Mouse (Mus musculus) stomach, postnatal 0 days (tissue): Measurements from ENCODE around the gene Rsph1.

Source experiments
- CTCF ChIP-seq: IDR thresholded peaks from 2 replicates; pipeline ENCODE4 v1.5.1; 2016; ENCODE audit warnings: antibody characterized with exemption, low read depth, mild to moderate bottlenecking, moderate library complexity
- EP300 ChIP-seq: optimal IDR thresholded peaks from 2 replicates; pipeline ENCODE3; 2016; ENCODE audit warnings: antibody characterized with exemption

GRCm38 (mm10) chr17:31222810-31223310, 54.3 kb downstream of the Rsph1 start:
- TF ChIP-seq CTCF (no peak), EP300 (no peak)
